Mouse (Mus musculus): ENCODE data around the gene Tsr1.

DNA sequence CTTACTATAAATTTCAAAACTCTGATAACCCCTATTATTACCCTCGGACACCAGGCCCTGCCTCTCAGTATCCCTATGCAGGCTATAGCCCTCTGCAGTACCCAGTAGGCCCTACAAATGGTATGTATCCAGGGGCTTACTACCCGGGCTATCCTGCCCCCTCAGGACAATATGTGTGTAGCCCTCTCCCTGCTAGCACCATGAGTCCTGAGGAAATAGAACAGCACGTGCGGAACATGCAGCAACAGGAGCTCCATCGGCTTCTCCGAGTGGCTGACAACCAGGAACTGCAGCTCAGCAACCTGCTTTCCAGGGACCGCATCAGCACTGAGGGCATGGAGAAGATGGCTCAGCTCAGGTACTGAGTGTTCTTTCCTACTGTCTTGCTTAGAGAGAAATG, 32.5 kb downstream of the Tsr1 start:
- TF ChIP-seq CTCF (IDR thresholded peaks at IDR 0.05; ENCODE audit: extremely low read depth, insufficient read depth, low read length) (no peak), POLR2A (IDR thresholded peaks at IDR 0.05; ENCODE audit: extremely low read depth, insufficient read depth, low read length) (no peak)
